Mouse (Mus musculus): ENCODE measurements at regions not wholly inside any gene's neighbourhood (a gene's known extent, or its start where the extent isn't known, plus 50 kb on each side); places are given as distances from the start of the nearest gene placed in this dataset.

DNA sequence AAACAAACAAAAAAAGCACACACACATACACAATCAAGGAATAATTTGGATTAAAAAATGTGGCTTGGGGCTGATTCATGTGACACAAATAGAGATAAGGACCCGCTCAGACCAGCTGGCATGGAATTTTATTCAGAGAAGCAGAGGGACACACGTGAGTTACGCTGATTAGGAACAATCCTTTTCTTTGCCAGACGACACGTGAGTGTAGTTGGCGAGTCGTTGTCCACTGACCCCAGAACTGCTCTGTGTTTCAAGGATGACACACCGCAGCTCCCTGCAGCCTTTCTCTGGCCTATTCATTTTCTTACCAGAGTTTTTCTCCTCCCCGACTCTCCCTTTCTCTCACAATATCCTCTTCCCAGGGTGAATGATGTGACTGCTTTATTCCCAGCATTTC is 163.4 kb upstream of the 4933402D24Rik start:
- TF ChIP-seq ZNF384 (IDR thresholded peaks at IDR 0.05; ENCODE audit: low read depth, low read length) (no peak), MAFK (IDR thresholded peaks at IDR 0.05; ENCODE audit: insufficient read depth, low read depth, low read length) (no peak), HCFC1 (IDR thresholded peaks at IDR 0.05; ENCODE audit: borderline replicate concordance, insufficient read depth, low read length) (no peak)

Measured in ES-E14 (cell line).